Mouse (Mus musculus): Measurements from ENCODE around the gene Map2k2. TPM values are rescaled to one million over a fixed set of nuclear protein-coding genes. Genes with fewer than 3 reads are reported as not detected.
"Not testable (repeated sequence)": the region's sequence is repeated elsewhere in the genome, so short reads cannot be mapped to it uniquely, and the experiment has no call there.

Map2k2 gene
- polyA plus RNA-seq, 1 experiment from 2014 or later, result 245 TPM

GRCm38 (mm10) chr10:81161602-81162317, 56.0 kb downstream of the Map2k2 start:
- H3K27ac ChIP-seq, result no peak overlapping the region
- no peaks in the 10 kb centered on the region for H3K27me3 ChIP-seq (ENCODE audit: low read depth, poor library complexity, severe bottlenecking)
- 68% methylated on average over 8 of the region's 8 CpGs for WGBS
- no peak for DNase-seq (ENCODE audit: low spot score)
- H3K4me3 ChIP-seq, result 0 out of 2 replicates have a peak overlapping the region, but pooled peaks have one; percentile 2
- peaks cover 32% of the 10 kb centered on the region for H3K4me1 ChIP-seq
- H3K9me3 ChIP-seq (replicated peaks), result no peaks in the 10 kb centered on the region
- H3K36me3 ChIP-seq, result peaks cover 86% of the 10 kb centered on the region

- Histone ChIP-seq H3K4me1 (peaks cover 37% of the 10 kb centered on the region), H3K4me3 (0 out of 2 replicates have a peak overlapping the region, but pooled peaks have one; percentile 2), H3K27me3 (ENCODE audit: low read depth, poor library complexity, severe bottlenecking) (no peaks in the 10 kb centered on the region), H3K9me3 (replicated peaks) (no peaks in the 10 kb centered on the region), H3K36me3 (peaks cover 81% of the 10 kb centered on the region), H3K27ac (no peak overlapping the region)
- DNase-seq (ENCODE audit: low spot score), result no peak
- WGBS, result 59% methylated on average over 2 of the region's 2 CpGs
Measured at GRCm38 (mm10) chr10:81162318-81162652, 56.6 kb downstream of the Map2k2 start.

GRCm38 (mm10) chr10:81165118-81165517, 59.4 kb downstream of the Map2k2 start:
- Histone ChIP-seq H3K9me3 (replicated peaks) (no peaks in the 10 kb centered on the region), H3K27me3 (ENCODE audit: low read depth, poor library complexity, severe bottlenecking) (no peaks in the 10 kb centered on the region), H3K36me3 (peaks cover 54% of the 10 kb centered on the region), H3K27ac (no peak overlapping the region), H3K4me1 (peaks cover 53% of the 10 kb centered on the region), H3K4me3 (no peak overlapping the region)
- no peak for DNase-seq (ENCODE audit: low spot score)
- 61% methylated on average over 8 of the region's 8 CpGs for WGBS

GRCm38 (mm10) chr10:81167200-81168086, 61.7 kb downstream of the Map2k2 start, which contains the start of gene Pias4:
Pias4 (minus strand) TSS chr10:81167923.
- Histone ChIP-seq H3K27ac (peak within 1 kb of the TSS; percentile 90), H3K4me3 (peak within 1 kb of the TSS; percentile 93), H3K9me3 (replicated peaks) (no peaks in the 10 kb centered on the region), H3K4me1 (peaks cover 40% of the 10 kb centered on the region), H3K36me3 (peaks cover 31% of the 10 kb centered on the region), H3K27me3 (ENCODE audit: low read depth, poor library complexity, severe bottlenecking) (no peaks in the 10 kb centered on the region)
- WGBS, result 1% methylated on average over 64 of the region's 64 CpGs
- DNase-seq (ENCODE audit: low spot score), result peak; percentile 99

GRCm38 (mm10) chr10:81168087-81168431, 62.3 kb downstream of the Map2k2 start:
- Histone ChIP-seq H3K9me3 (replicated peaks) (no peaks in the 10 kb centered on the region), H3K4me1 (peaks cover 39% of the 10 kb centered on the region)
- 10% methylated on average over 5 of the region's 5 CpGs for WGBS

GRCm38 (mm10) chr10:81168521-81169244, 63.0 kb downstream of the Map2k2 start:
- H3K4me1 ChIP-seq, result peaks cover 46% of the 10 kb centered on the region

More at GRCm38 (mm10) chr10:81168087-81168431, 62.3 kb downstream of the Map2k2 start:
- H3K36me3 ChIP-seq, result peaks cover 25% of the 10 kb centered on the region
- H3K27ac ChIP-seq, result peak overlapping the region; percentile 90
- no peaks in the 10 kb centered on the region for H3K27me3 ChIP-seq (ENCODE audit: low read depth, poor library complexity, severe bottlenecking)
- peak overlapping the region; percentile 93 for H3K4me3 ChIP-seq
- no peak for DNase-seq (ENCODE audit: low spot score)

GRCm38 (mm10) chr10:81169411-81169900, 63.7 kb downstream of the Map2k2 start:
- WGBS, result 56% methylated on average over 12 of the region's 14 CpGs
- not testable (repeated sequence) for H3K9me3 ChIP-seq (replicated peaks); H3K27ac ChIP-seq; DNase-seq (ENCODE audit: low spot score); H3K27me3 ChIP-seq (ENCODE audit: low read depth, poor library complexity, severe bottlenecking)
- Histone ChIP-seq H3K4me1 (peaks cover 53% of the 10 kb centered on the region), H3K36me3 (peaks cover 11% of the 10 kb centered on the region), H3K4me3 (peak overlapping the region; percentile 93; the same call in 1 of the 2 replicates)

More at GRCm38 (mm10) chr10:81168521-81169244, 63.0 kb downstream of the Map2k2 start:
- peak; percentile 86 for DNase-seq (ENCODE audit: low spot score)
- WGBS, result 4% methylated on average over 29 of the region's 29 CpGs
- no peaks in the 10 kb centered on the region for H3K9me3 ChIP-seq (replicated peaks)
- H3K4me3 ChIP-seq, result peak overlapping the region; percentile 93
- H3K36me3 ChIP-seq, result peaks cover 19% of the 10 kb centered on the region
- peak overlapping the region; percentile 90 for H3K27ac ChIP-seq
- H3K27me3 ChIP-seq (ENCODE audit: low read depth, poor library complexity, severe bottlenecking), result no peaks in the 10 kb centered on the region

- WGBS, result 5% methylated on average over 21 of the region's 21 CpGs
Measured at GRCm38 (mm10) chr10:81173132-81173531, 67.4 kb downstream of the Map2k2 start.

GRCm38 (mm10) chr10:81174617-81175344, 69.1 kb downstream of the Map2k2 start:
- WGBS, result 4% methylated on average over 29 of the region's 29 CpGs
- DNase-seq (ENCODE audit: low spot score), result peak; percentile 94
- peak overlapping the region; percentile 97 for H3K27ac ChIP-seq
- no peaks in the 10 kb centered on the region for H3K27me3 ChIP-seq (ENCODE audit: low read depth, poor library complexity, severe bottlenecking)
- H3K36me3 ChIP-seq, result peaks cover 32% of the 10 kb centered on the region
- H3K9me3 ChIP-seq (replicated peaks), result no peaks in the 10 kb centered on the region
- H3K4me1 ChIP-seq, result peaks cover 45% of the 10 kb centered on the region
- peak overlapping the region; percentile 54 for H3K4me3 ChIP-seq

More at GRCm38 (mm10) chr10:81173132-81173531, 67.4 kb downstream of the Map2k2 start:
- Histone ChIP-seq H3K4me1 (peaks cover 50% of the 10 kb centered on the region), H3K27ac (peak overlapping the region; percentile 97), H3K36me3 (peaks cover 15% of the 10 kb centered on the region), H3K4me3 (peak overlapping the region; percentile 31), H3K27me3 (ENCODE audit: low read depth, poor library complexity, severe bottlenecking) (no peaks in the 10 kb centered on the region), H3K9me3 (replicated peaks) (no peaks in the 10 kb centered on the region)
- peak; percentile 89 for DNase-seq (ENCODE audit: low spot score)

- not testable (repeated sequence) for DNase-seq (ENCODE audit: low spot score); H3K27me3 ChIP-seq (ENCODE audit: low read depth, poor library complexity, severe bottlenecking); H3K9me3 ChIP-seq (replicated peaks)
- peak overlapping the region; percentile 97 for H3K27ac ChIP-seq
- 12% methylated on average over 4 of the region's 4 CpGs for WGBS
- H3K4me1 ChIP-seq, result peaks cover 50% of the 10 kb centered on the region
- H3K36me3 ChIP-seq, result peaks cover 37% of the 10 kb centered on the region
- peak overlapping the region; percentile 54 for H3K4me3 ChIP-seq
Measured at GRCm38 (mm10) chr10:81175345-81175701, 69.6 kb downstream of the Map2k2 start.

- peak overlapping the region; percentile 97 for H3K27ac ChIP-seq
- no peaks in the 10 kb centered on the region for H3K27me3 ChIP-seq (ENCODE audit: low read depth, poor library complexity, severe bottlenecking)
- no peaks in the 10 kb centered on the region for H3K9me3 ChIP-seq (replicated peaks)
- WGBS, result 13% methylated on average over 13 of the region's 13 CpGs
- H3K4me3 ChIP-seq, result peak overlapping the region; percentile 96
- DNase-seq (ENCODE audit: low spot score), result no peak
- H3K4me1 ChIP-seq, result peaks cover 53% of the 10 kb centered on the region
- peaks cover 44% of the 10 kb centered on the region for H3K36me3 ChIP-seq
Measured at GRCm38 (mm10) chr10:81175936-81176465, 70.3 kb downstream of the Map2k2 start.
